Mouse (Mus musculus) heart, adult 11 months (tissue): ENCODE measurements around the gene Gpr27.

ENCODE experiments used
- DNase-seq: peaks from one replicate; pipeline ENCODE4 v3.0.0; 2022

Gene Gpr27

GRCm38 (mm10) chr6:99692206-99692915 is at the start of gene Gpr27:
Gpr27 (plus strand) TSS chr6:99692679.
- DNase-seq, result peak; percentile 76

- peak; percentile 97 for DNase-seq
Observed at GRCm38 (mm10) chr6:99643439-99644199, 48.9 kb upstream of the Gpr27 start.

- DNase-seq, result peak; percentile 88
Observed at GRCm38 (mm10) chr6:99644386-99644785, 48.1 kb upstream of the Gpr27 start.

- DNase-seq, result peak; percentile 51
Observed at GRCm38 (mm10) chr6:99644876-99645275, 47.6 kb upstream of the Gpr27 start.

GRCm38 (mm10) chr6:99646344-99646743 is 46.1 kb upstream of the Gpr27 start:
- DNase-seq, result no peak

GRCm38 (mm10) chr6:99649307-99649706 is 43.2 kb upstream of the Gpr27 start:
- DNase-seq, result no peak

GRCm38 (mm10) chr6:99652341-99652740 is 40.1 kb upstream of the Gpr27 start:
- no peak for DNase-seq

- DNase-seq, result no peak
Observed at GRCm38 (mm10) chr6:99654343-99654742, 38.1 kb upstream of the Gpr27 start.

GRCm38 (mm10) chr6:99655488-99655887 is 37.0 kb upstream of the Gpr27 start:
- DNase-seq, result peak; percentile 92

- no peak for DNase-seq
Observed at GRCm38 (mm10) chr6:99656088-99656487, 36.4 kb upstream of the Gpr27 start.

GRCm38 (mm10) chr6:99658586-99658985 is 33.9 kb upstream of the Gpr27 start:
- DNase-seq, result no peak

GRCm38 (mm10) chr6:99660443-99660842 is 32.0 kb upstream of the Gpr27 start:
- no peak for DNase-seq

GRCm38 (mm10) chr6:99663232-99663631 is 29.2 kb upstream of the Gpr27 start:
- no peak for DNase-seq

- DNase-seq, result peak; percentile 85
Observed at GRCm38 (mm10) chr6:99665457-99666317, 26.8 kb upstream of the Gpr27 start.

GRCm38 (mm10) chr6:99666318-99667171 is 25.9 kb upstream of the Gpr27 start, which contains the start of the genes Eif4e3 and Gm20696:
Eif4e3 (minus strand) TSS chr6:99666771.
Gm20696 (minus strand) TSS chr6:99666797.
- DNase-seq, result peak; percentile 99

GRCm38 (mm10) chr6:99667290-99667689 is 25.2 kb upstream of the Gpr27 start:
- DNase-seq, result peak; percentile 94

- DNase-seq, result no peak
Observed at GRCm38 (mm10) chr6:99669481-99670325, 22.8 kb upstream of the Gpr27 start.

GRCm38 (mm10) chr6:99670481-99671119 is 21.9 kb upstream of the Gpr27 start:
- no peak for DNase-seq

GRCm38 (mm10) chr6:99671768-99672167 is 20.7 kb upstream of the Gpr27 start:
- no peak for DNase-seq

GRCm38 (mm10) chr6:99674482-99674881 is 18.0 kb upstream of the Gpr27 start:
- DNase-seq, result no peak

GRCm38 (mm10) chr6:99677325-99677724 is 15.2 kb upstream of the Gpr27 start:
- peak; percentile 52 for DNase-seq
